Mouse (Mus musculus) brain, adult 2 months (tissue): ENCODE results near the gene Vmn2r89.
"Not testable (repeated sequence)": the region's sequence is repeated elsewhere in the genome, so short reads cannot be mapped to it uniquely, and the experiment has no call there.

Experiments used
- DNase-seq: peaks from one replicate; pipeline ENCODE4 v3.0.0; 2011; ENCODE audit warnings: low read depth, low spot score

Vmn2r89 gene

DNA sequence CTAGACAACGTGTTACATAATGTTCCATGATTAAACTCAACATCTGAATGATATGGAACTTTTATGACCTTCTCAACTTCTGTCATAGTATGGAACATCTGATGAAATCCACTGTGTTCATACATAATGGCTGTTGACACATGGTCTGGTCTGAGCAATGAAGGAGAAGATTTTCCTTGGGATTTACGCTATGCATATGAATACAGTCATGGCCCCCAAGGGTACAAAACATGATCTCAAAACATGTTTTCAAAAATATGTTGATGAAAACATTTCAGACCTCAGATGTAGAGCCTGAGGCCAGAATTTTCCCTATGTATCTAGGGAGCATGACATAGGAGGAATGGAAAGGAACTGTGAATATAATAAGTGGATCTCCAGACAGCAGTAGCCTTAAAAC, at the start of gene Vmn2r89:
Gene Vmn2r89 (plus strand): TSS at position 301 of the 400 bp plus-strand sequence.
- DNase-seq, result not testable (repeated sequence)

GRCm38 (mm10) chr14:51410520-51410919, 41.1 kb upstream of the Vmn2r89 start, which contains the start of gene Vmn2r88:
Gene Vmn2r88 (plus strand): TSS chr14:51410820.
- DNase-seq, result no peak

DNA sequence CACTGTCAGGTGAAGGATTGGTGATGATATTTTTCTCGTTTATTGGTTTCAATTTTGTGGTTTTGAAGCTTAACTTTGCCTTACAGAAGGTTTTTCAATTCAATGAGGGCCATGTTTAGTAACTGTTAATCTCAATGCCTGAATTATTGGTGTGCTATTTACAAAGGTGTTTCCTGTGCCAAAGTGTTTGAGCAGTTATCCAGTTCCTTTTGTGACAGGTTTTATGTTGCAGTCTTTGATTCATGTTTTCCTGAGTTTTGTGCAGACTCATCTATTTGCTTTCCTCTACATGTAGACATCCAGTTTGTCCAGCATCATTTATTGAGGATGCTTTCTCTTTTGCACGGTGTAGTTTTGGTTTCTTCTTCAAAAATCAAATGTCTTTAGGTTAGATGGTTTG, 27.8 kb upstream of the Vmn2r89 start:
- DNase-seq, result no peak

DNA sequence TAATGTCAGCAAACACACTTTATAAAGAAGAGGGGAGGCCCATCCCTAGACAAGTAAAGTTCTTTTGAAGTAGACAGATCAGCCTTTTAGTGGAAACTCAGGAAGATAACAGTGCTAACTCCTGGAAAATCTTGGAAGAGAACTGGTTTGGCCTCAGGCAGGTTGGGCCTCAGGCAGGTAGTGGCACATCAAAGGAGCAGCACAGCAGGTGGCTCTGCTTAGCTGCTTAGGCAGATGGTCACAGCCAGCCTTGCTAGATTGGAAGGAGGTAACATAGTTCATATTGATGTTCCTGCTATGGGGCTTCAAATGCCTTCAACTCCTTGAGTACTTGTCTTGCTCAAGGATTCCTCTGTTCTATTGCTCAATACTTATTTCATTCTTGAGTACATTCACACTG, 21.5 kb upstream of the Vmn2r89 start:
- not testable (repeated sequence) for DNase-seq

GRCm38 (mm10) chr14:51434546-51434945, 17.1 kb upstream of the Vmn2r89 start:
- DNase-seq, result no peak

DNA sequence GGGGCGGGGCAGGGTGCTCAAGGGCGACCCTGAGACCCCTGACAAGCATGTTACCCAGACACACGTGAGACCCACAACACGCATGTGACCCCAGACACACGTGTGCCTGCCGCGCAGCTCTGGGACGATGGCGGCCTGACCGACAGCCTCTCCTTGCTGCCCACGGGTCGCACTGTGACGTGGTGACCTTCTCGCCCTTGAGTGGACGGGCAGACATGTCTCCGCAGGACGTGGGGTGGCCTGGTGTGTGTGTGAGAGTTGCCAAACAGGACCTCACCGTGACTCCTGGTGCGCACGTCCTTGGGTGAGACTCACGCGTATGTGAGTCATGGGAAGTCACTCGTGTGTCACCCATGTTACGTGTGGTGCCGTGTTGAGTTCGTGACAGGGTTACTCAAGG, 16.6 kb upstream of the Vmn2r89 start:
- no peak for DNase-seq

DNA sequence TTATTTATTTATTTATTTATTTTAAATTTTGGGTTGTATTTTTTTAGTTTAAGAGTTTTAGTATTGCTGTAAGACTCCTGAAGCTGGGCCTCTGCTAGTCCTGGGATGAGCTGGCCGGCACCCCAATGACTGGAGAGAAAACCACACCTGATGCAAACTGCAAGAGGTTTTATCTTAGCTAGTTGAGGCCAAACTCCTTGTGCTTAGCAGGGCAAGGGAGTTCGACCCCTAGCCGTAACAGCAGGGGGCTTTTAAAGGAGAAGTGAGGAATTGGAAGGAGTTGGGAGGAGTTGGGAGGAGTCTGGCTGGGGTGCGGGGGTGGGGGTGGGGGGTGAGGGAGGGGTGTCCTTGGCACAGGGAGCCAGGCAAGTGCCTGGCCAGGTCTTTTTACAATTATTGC, 12.7 kb upstream of the Vmn2r89 start:
- DNase-seq, result no peak

DNA sequence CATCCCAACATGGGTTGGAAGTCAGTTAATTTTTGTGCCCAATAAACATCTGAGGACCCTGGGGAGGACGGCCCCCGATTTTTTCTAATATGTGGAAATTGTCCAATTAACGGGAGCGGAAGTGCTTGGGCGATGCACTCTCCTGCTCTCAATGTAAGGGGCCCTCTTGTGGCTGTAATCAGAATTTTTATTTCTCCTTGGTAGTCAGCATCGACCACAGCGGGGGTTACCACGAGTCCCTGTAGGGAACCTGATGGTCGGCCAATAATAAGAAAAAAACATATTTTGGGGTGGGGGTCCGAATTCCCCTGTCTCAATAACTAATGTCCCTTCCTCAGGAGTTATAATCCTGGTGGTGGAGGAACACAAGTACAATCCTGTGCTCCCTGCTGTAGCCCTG, 28.6 kb downstream of the Vmn2r89 start:
- DNase-seq, result not testable (repeated sequence)

DNA sequence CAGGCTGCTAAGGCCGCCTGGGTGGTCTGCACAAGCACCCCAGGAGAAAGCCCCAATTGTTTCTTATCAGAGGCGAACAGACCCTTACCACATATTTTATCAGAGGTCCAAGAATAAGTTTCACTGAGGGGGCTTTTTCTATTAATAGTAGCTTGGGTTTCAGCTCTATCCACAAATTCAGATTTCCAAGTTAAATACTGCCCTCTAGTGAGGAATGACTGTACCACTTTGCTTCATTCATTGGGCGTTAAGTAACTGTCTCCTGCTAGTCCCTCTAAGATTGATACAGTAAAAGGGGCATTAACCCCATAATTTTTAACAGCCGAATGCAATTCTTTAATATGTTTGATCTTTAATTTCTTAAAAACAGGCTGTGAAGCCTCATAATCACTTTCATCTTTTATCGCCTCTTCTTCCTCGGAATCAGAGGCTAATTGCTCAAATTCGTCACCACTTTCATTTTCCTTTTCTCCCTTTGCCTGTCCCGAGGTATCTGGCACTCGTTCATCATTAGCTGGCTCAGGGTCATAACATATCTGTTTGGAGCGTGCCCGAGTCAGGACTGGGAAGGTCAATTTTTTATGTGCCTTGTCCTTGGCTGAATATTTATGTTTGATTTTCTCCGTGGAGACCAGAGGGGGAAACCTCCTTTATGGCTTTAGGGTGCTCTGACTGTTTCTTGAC, 29.8 kb downstream of the Vmn2r89 start:
- not testable (repeated sequence) for DNase-seq

- DNase-seq, result no peak
Measured at GRCm38 (mm10) chr14:51482051-51482715, 30.5 kb downstream of the Vmn2r89 start.

DNA sequence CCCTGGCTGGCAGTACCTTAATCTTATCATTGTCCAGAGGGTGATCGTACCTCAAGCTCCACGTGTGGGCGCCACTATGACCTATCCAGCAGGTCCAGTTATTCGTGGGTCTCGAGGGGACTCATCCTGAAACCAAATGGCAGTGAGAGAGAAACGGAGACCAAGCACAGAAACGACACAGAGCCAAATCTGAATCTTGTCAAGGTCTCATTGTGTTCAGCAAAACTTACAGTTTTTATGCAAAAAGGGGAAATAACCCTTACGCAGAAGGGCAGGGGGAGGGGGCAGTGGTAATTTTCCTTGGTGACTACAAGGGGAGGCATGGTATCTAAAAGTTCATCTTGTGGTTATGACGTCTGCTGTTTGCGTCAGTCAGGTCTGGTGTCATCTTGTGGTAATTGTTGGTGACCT, 31.3 kb downstream of the Vmn2r89 start:
- DNase-seq, result not testable (repeated sequence)

DNA sequence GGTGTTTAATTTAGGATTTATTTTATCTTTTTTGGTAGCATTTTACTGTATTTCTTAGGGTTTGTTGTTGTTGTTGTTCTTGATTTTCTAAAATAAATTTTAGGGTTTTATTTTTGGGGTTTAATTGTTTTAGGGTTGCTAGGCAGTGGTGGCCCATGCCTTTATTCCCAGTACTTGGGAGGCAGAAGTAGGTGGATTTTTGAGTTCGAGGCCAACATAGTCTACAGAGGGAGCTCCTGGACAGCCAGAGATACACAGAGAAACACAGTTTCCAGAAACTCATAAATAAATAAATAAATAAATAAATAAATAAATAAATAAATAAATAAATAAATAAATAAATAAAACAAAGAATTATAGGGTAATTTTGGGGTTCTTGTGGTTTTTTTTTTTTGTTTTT, 32.0 kb downstream of the Vmn2r89 start:
- no peak for DNase-seq

DNA sequence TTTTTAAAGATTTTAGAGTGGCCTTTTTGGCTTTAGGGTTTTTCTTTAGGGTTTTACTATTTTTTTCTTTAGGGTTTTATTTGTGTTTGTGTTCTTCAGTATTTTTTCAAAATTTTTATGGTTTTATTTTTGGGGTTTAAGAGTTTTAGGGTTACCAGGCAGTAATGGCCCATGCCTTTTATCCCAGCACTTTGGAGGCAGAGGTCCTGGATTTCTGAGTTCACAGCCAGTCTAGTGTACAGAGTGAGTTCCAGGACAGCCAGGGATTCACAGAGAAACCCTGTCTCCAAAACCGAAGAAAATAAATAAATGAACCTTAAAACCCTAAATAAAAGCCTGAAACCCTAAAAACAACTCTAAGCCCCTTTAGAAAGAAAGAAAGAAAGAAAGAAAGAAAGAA, 34.5 kb downstream of the Vmn2r89 start:
- no peak for DNase-seq

DNA sequence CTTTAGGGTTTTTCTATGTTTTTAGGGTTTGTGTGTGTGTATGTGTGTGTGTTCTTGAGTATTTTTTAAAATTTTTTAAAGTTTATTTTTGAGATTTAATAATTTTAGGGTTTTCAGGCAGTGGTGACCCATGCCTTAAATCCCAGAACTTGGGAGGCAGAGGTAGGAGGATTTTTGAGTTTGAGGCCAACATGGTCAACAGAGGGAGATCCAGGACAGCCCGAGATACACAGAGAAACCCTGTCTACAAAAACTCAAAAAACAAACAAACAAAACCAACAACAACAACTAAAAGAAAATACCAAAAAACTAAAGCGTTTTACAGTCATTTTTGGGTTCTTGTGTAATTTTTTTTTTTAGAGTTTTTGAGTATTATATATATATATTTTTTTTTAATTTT, 44.1 kb downstream of the Vmn2r89 start:
- peak; percentile 2 for DNase-seq

DNA sequence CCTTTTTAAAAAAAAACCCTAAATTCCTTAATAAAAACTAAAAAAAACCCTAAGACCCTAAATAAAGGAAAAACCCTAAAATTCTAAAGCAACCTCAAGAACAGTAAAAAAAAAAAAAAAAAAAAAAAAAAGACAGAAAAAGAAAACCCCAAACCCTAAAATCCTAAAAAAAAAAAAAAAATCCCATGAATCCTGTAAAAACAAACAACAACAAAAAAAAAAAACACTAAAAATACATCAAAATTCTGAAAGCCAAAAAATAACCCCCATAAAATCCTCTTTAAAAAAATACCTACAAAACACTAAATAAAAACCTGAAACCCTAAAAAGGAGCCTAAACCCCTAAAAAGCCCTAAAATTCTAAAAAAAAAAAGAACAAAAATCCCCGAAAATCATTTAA, 45.3 kb downstream of the Vmn2r89 start:
- DNase-seq, result no peak

GRCm38 (mm10) chr14:51497958-51498357, 46.3 kb downstream of the Vmn2r89 start:
- no peak for DNase-seq

- no peak for DNase-seq
Measured at GRCm38 (mm10) chr14:51499707-51500275, 48.1 kb downstream of the Vmn2r89 start.

DNA sequence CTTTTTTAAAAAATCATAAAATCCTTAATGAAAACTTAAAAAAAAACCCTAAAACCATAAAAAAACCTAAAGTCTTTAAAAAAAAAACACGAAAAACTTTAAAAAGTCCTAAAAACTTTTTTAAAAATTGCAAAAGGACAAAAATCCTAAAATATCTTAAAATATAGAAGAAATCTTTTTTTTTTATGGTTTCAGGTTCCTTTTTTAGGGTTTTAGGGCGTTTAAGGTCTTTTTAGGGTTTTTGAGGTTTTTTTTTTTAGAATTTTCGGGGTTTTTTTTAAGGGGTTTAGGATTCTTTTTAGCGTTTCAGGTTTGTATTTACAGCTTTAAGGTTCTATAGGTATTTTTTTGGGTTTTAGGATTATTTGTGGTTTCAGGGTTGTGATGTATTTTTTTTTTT, 48.8 kb downstream of the Vmn2r89 start:
- DNase-seq, result no peak

GRCm38 (mm10) chr14:51507416-51507815, 55.8 kb downstream of the Vmn2r89 start:
- no peak for DNase-seq
